Mouse (Mus musculus) CH12.LX (cell line): Measurements from ENCODE around the gene Gm853. TPM values are rescaled to one million over a fixed set of nuclear protein-coding genes. Genes with fewer than 3 reads are reported as not detected.

Experiments used
- DNase-seq: peaks from one replicate; pipeline ENCODE4 v3.0.0-alpha.2; 2013; ENCODE audit errors: extremely low read depth
- H3K27ac ChIP-seq: 2 replicates; pipeline ENCODE4 v1.5.1; 2012; ENCODE audit warnings: low read depth, mild to moderate bottlenecking, control low read depth, moderate library complexity; ENCODE audit not compliant: insufficient read depth
- H3K27me3 ChIP-seq: replicated peaks from 2 replicates; pipeline ENCODE3; 2012; ENCODE audit warnings: inconsistent platforms
- H3K36me3 ChIP-seq, 2 experiments: replicated peaks in 1 of 2; 2 replicates each; pipeline versions ENCODE3 to v1.6.1; 2012; ENCODE audit warnings: inconsistent platforms in 1 of 2, low read length in 1 of 2, mild to moderate bottlenecking in 1 of 2, mixed read lengths in 1 of 2, moderate library complexity in 1 of 2; ENCODE audit not compliant: control insufficient read depth in 1 of 2, insufficient read depth in 1 of 2
- H3K4me1 ChIP-seq, 2 experiments: 2 replicates each; pipeline ENCODE4 v1.6.1; 2012; ENCODE audit warnings: inconsistent platforms in 1 of 2, moderate library complexity in 1 of 2; ENCODE audit not compliant: insufficient read depth in 2 of 2, control insufficient read depth in 1 of 2
- H3K4me2 ChIP-seq: 2 replicates; pipeline ENCODE4 v1.6.1; 2012; ENCODE audit warnings: low read depth, mild to moderate bottlenecking, control low read depth; ENCODE audit not compliant: poor library complexity, insufficient read depth, severe bottlenecking
- H3K4me3 ChIP-seq, 3 experiments: fragments of 150-350 bp in 1 of 3; sonication (generic) in 1 of 3; replicated peaks in 1 of 3; 2 replicates each; pipeline versions ENCODE3 to v1.5.1; 2011 to 2012; ENCODE audit warnings: low read depth in 2 of 3, low read length in 2 of 3, mild to moderate bottlenecking in 2 of 3, moderate library complexity in 2 of 3, control low read depth in 1 of 3, improper control_type of control experiment in 1 of 3, inconsistent platforms in 1 of 3, mixed read lengths in 1 of 3; ENCODE audit not compliant: poor library complexity in 1 of 3
- H3K79me2 ChIP-seq: replicated peaks from 2 replicates; pipeline ENCODE4 v1.6.1; 2012; ENCODE audit warnings: mild to moderate bottlenecking, moderate library complexity; ENCODE audit not compliant: control insufficient read depth, poor library complexity, insufficient read depth, severe bottlenecking; ENCODE audit errors: extremely low read depth
- H3K9ac ChIP-seq: 2 replicates; pipeline ENCODE4 v1.6.1; 2012; ENCODE audit warnings: low read depth, mild to moderate bottlenecking, control low read depth, moderate library complexity; ENCODE audit not compliant: insufficient read depth
- H3K9me3 ChIP-seq: replicated peaks from 2 replicates; pipeline ENCODE3; 2012; ENCODE audit warnings: low read length, inconsistent platforms, mixed read lengths
- CHD2 ChIP-seq: IDR thresholded peaks from 2 replicates; pipeline ENCODE4 v1.6.1; 2011; ENCODE audit warnings: low read length, improper control_type of control experiment
- CTCF ChIP-seq, 2 experiments: IDR thresholded peaks in 1 of 2; conservative IDR thresholded peaks in 1 of 2; 2 replicates each; pipeline ENCODE4 v1.5.1; 2011 to 2012; ENCODE audit warnings: low read depth in 2 of 2, low read length in 2 of 2, improper control_type of control experiment in 1 of 2, inconsistent platforms in 1 of 2, mild to moderate bottlenecking in 1 of 2, moderate library complexity in 1 of 2
- ETS1 ChIP-seq: conservative IDR thresholded peaks from 2 replicates; pipeline ENCODE4 v1.6.1; 2012; ENCODE audit warnings: low read depth, mild to moderate bottlenecking, inconsistent platforms, low read length, improper control_type of control experiment, moderate library complexity
- HCFC1 ChIP-seq: IDR thresholded peaks from 2 replicates; pipeline ENCODE4 v1.6.1; 2012; ENCODE audit warnings: low read depth, mild to moderate bottlenecking, inconsistent platforms, low read length, improper control_type of control experiment
- IRF4 ChIP-seq: IDR thresholded peaks from 2 replicates; pipeline ENCODE4 v1.6.1; 2014; ENCODE audit warnings: low read depth, mild to moderate bottlenecking, inconsistent platforms, low read length, improper control_type of control experiment
- JUN ChIP-seq: IDR thresholded peaks from 2 replicates; pipeline ENCODE4 v1.6.1; 2011; ENCODE audit warnings: low read depth, mild to moderate bottlenecking, low read length, improper control_type of control experiment, moderate library complexity; ENCODE audit not compliant: insufficient read depth
- MXI1 ChIP-seq: IDR thresholded peaks from 2 replicates; pipeline ENCODE4 v1.6.1; 2011; ENCODE audit warnings: mild to moderate bottlenecking, low read depth, low read length, improper control_type of control experiment
- MYC ChIP-seq: IDR thresholded peaks from 2 replicates; pipeline ENCODE4 v1.6.1; 2011; ENCODE audit warnings: low read depth, mild to moderate bottlenecking, improper control_type of control experiment, low read length
- PAX5 ChIP-seq: IDR thresholded peaks from 2 replicates; pipeline ENCODE4 v1.6.1; 2012; ENCODE audit warnings: low read length, inconsistent platforms, mixed read lengths
- RAD21 ChIP-seq: IDR thresholded peaks from 2 replicates; pipeline ENCODE4 v1.6.1; 2011; ENCODE audit warnings: low read depth, mild to moderate bottlenecking, low read length, improper control_type of control experiment, moderate library complexity
- SMC3 ChIP-seq: IDR thresholded peaks from 2 replicates; pipeline ENCODE4 v1.6.1; 2011; ENCODE audit warnings: low read depth, low read length, improper control_type of control experiment
- ZKSCAN1 ChIP-seq: IDR thresholded peaks from 2 replicates; pipeline ENCODE4 v1.6.1; 2012; ENCODE audit warnings: low read depth, inconsistent platforms, low read length, improper control_type of control experiment, borderline replicate concordance
- ZMIZ1 ChIP-seq: IDR thresholded peaks from 2 replicates; pipeline ENCODE4 v1.6.1; 2012; ENCODE audit warnings: low read depth, mild to moderate bottlenecking, inconsistent platforms, low read length, improper control_type of control experiment
- dilution Hi-C: fragments of 300-500 bp; cut with MboI; formaldehyde crosslinking; loops from 2 replicates; pipeline ENCODE4 v1.14.3; 2020; ENCODE audit warnings: low sequenced_read_pairs; ENCODE audit not compliant: extremely low pct_unique_long_range_greater_than_20kb, extremely low pct_ligation_motif_present
- in situ Hi-C: fragments of 300-500 bp; cut with MboI; formaldehyde crosslinking; loops from 3 replicates; pipeline ENCODE4 v1.14.3; 2019; ENCODE audit warnings: low sequenced_read_pairs, low pct_ligation_motif_present, low pct_unique_long_range_greater_than_20kb, mixed read lengths
- polyA plus RNA-seq: library from polyadenylated mRNA; unstranded; fragments of >175 nt; gene quantifications from 2 replicates; pipeline ENCODE4 v1.2.1, GENCODE M21; 2012; ENCODE audit warnings: low read depth; ENCODE audit not compliant: insufficient read length
- total RNA-seq, 2 experiments: library from RNA; depleted of rRNA; stranded (reverse); fragments of 300-350 nt in 1 of 2; fragments of >200 nt in 1 of 2; gene quantifications; 2 replicates each; pipeline ENCODE4 v1.2.3; 2012 to 2014

Gene Gm853
- total and polyA plus RNA-seq, 3 experiments: not detected

GRCm38 (mm10) chr4:130266601-130267000, 44.4 kb upstream of the Gm853 start:
- Histone ChIP-seq H3K36me3 (no peaks in the 10 kb centered on the region), H3K4me2 (peak overlapping the region; percentile 5; the same call in 1 of the 2 replicates), H3K27ac (no peak overlapping the region), H3K4me1 (peaks cover 6 to 12% of the 10 kb centered on the region in 2 experiments), H3K9me3 (peaks cover 5% of the 10 kb centered on the region), H3K79me2 (no peaks in the 10 kb centered on the region), H3K27me3 (peaks cover 85% of the 10 kb centered on the region), H3K4me3 (no peak overlapping the region), H3K9ac (no peak overlapping the region)
- TF ChIP-seq ZKSCAN1 (no peak), JUN (no peak)
- no peak for DNase-seq
- dilution Hi-C loops (no loop called here), in situ Hi-C loops (no loop called here)

GRCm38 (mm10) chr4:130264698-130265349, 42.6 kb upstream of the Gm853 start:
- peaks cover 5% of the 10 kb centered on the region for H3K9me3 ChIP-seq
- peak overlapping the region; percentile 73 for H3K4me2 ChIP-seq
- H3K79me2 ChIP-seq: no peaks in the 10 kb centered on the region
- H3K9ac ChIP-seq: no peak overlapping the region
- no peaks in the 10 kb centered on the region for H3K36me3 ChIP-seq
- DNase-seq: peak; percentile 42
- H3K4me3 ChIP-seq: no peak overlapping the region
- no peak for TF ChIP-seq IRF4
- peak; percentile 38 for TF ChIP-seq RAD21
- TF ChIP-seq CHD2: no peak
- peak; percentile 55 for TF ChIP-seq SMC3
- no peak for TF ChIP-seq MXI1
- TF ChIP-seq ETS1: no peak
- TF ChIP-seq ZKSCAN1: no peak
- peak; percentile 46 to 77; a peak in 2 of 4 replicates for TF ChIP-seq CTCF (conservative IDR thresholded peaks at IDR 0.05 in 1 of 2, IDR thresholded peaks at IDR 0.05 in 1 of 2; ENCODE audit: low read depth in 2 of 2, low read length in 2 of 2)
- peaks cover 77% of the 10 kb centered on the region for H3K27me3 ChIP-seq
- no peak overlapping the region for H3K27ac ChIP-seq
- dilution Hi-C loops: no loop called here
- peaks cover 6 to 8% of the 10 kb centered on the region in 2 experiments for H3K4me1 ChIP-seq
- in situ Hi-C loops: no loop called here

- Histone ChIP-seq H3K36me3 (no peaks in the 10 kb centered on the region), H3K4me3 (no peak overlapping the region), H3K4me1 (peaks cover 6 to 8% of the 10 kb centered on the region in 2 experiments), H3K9ac (no peak overlapping the region), H3K9me3 (peaks cover 5% of the 10 kb centered on the region), H3K27ac (no peak overlapping the region), H3K4me2 (peak overlapping the region; percentile 73), H3K79me2 (no peaks in the 10 kb centered on the region), H3K27me3 (peaks cover 75% of the 10 kb centered on the region)
- no peak for TF ChIP-seq ETS1
- TF ChIP-seq MYC: no peak
- no peak for TF ChIP-seq SMC3
- TF ChIP-seq ZKSCAN1: no peak
- TF ChIP-seq ZMIZ1: no peak
- TF ChIP-seq JUN: no peak
- no peak for TF ChIP-seq PAX5
- no peak for TF ChIP-seq CHD2
- no peak for TF ChIP-seq MXI1
- TF ChIP-seq HCFC1: no peak
- in situ Hi-C loops (no loop called here), dilution Hi-C loops (no loop called here)
- no peak for DNase-seq
Measured at GRCm38 (mm10) chr4:130264131-130264530, 41.9 kb upstream of the Gm853 start.
